Mouse (Mus musculus) liver, postnatal 0 days (tissue): ENCODE results near the gene Hoga1.

Experiments
- CTCF ChIP-seq: sonication (generic); IDR thresholded peaks from 2 replicates; pipeline ENCODE4 v1.5.1; 2016; ENCODE audit warnings: antibody characterized with exemption, low read depth
- EP300 ChIP-seq: IDR thresholded peaks from 2 replicates; pipeline ENCODE4 v1.6.1; 2016; ENCODE audit warnings: antibody characterized with exemption, low read depth, mild to moderate bottlenecking

GRCm38 (mm10) chr19:42011123-42011522 is 34.3 kb upstream of the Hoga1 start:
- TF ChIP-seq CTCF (no peak), EP300 (no peak)
